In the genomic region with DNA sequence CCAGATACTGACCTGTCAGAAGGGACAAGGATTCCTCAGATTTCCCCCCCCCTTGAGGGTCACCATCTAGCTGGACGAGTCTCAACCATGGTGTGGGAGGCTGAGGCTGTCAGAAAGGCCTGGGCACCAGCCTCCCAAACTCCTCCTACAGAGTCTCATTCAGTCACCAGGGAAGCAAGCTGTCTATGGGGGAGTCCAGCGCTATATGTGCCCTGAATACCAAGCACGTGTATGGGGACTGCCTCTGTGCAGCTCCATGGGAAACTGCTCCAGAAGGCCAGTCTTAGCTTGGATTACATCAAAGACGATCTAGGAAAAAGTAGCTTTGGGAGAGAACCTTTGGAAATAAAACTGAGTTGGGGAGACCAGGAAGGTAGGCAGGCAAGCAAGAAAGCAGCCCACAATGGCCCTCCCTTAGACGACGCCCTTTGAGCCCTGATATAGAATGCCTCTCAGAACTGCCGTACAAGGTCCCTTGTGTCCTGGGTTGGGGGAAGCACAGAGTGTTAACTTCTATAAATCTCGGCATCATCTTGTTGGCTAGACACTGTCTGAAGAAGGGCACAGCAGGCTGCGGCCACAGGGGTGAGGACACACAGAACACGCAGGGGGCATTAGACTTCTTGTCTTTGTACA, we compare ENCODE assay signal across 12 mouse cellular contexts. TPM values are rescaled to one million over a fixed set of nuclear protein-coding genes. Genes with fewer than 3 reads are reported as not detected.
A peak's percentile ranks its signal among the peaks of the same experiment; 100 is the strongest.
DNase-seq lines count a peak whose midpoint lies in the region; ATAC-seq and TF ChIP-seq lines count a peak whose summit lies in the region.
"Had no signal": no experiment of that assay in that cellular context is flagged by ENCODE, and none has a peak within 500 bp of the region (broad histone marks: within the 10 kb centered on the region; RNA-seq: fewer than 3 reads in every experiment).

No protein-coding gene starts in this region.

- no peak overlapping the region for H3K9ac ChIP-seq in heart, postnatal 0 days (replicated peaks; ENCODE audit: low read depth, low read length)
- H3K9ac ChIP-seq in forebrain, postnatal 0 days = no peak overlapping the region
- H3K9ac ChIP-seq in intestine, postnatal 0 days (ENCODE audit: low read depth, low read length) = no peak overlapping the region
- no peak overlapping the region for H3K9ac ChIP-seq in neural tube, embryonic 14.5 days (replicated peaks; ENCODE audit: low read depth, low read length)
- H3K9ac ChIP-seq in liver, embryonic 11.5 days (ENCODE audit: low read depth, low read length) = no peak overlapping the region
- H3K9ac ChIP-seq: embryonic facial prominence, embryonic 15.5 days; limb, embryonic 15.5 days; lung, embryonic 15.5 days had no signal

- TF ChIP-seq CTCF in heart, postnatal 0 days (IDR thresholded peaks at IDR 0.05; ENCODE audit: low read depth) = no peak
- no peak for TF ChIP-seq CTCF in forebrain, postnatal 0 days (IDR thresholded peaks at IDR 0.05; ENCODE audit: low read depth)
- no peak for TF ChIP-seq CTCF in intestine, postnatal 0 days (IDR thresholded peaks at IDR 0.05; ENCODE audit: low read depth)

- no peaks in the 10 kb centered on the region for H3K9me3 ChIP-seq in heart, postnatal 0 days (replicated peaks; ENCODE audit: control insufficient read depth, low read length)
- no peaks in the 10 kb centered on the region for H3K9me3 ChIP-seq in forebrain, postnatal 0 days (ENCODE audit: low read length)
- no peaks in the 10 kb centered on the region for H3K9me3 ChIP-seq in intestine, postnatal 0 days (ENCODE audit: control insufficient read depth)
- H3K9me3 ChIP-seq in neural tube, embryonic 14.5 days (ENCODE audit: control insufficient read depth, low read length) = no peaks in the 10 kb centered on the region
- H3K9me3 ChIP-seq in liver, embryonic 11.5 days (ENCODE audit: control insufficient read depth, low read length) = no peaks in the 10 kb centered on the region
- H3K9me3 ChIP-seq: embryonic facial prominence, embryonic 15.5 days; limb, embryonic 15.5 days; lung, embryonic 15.5 days had no signal

- no peak for DNase-seq in heart, postnatal 0 days (ENCODE audit: low spot score)
- no peak for DNase-seq in heart, adult 18-20 months
- no peak for DNase-seq in forebrain, postnatal 0 days
- DNase-seq in liver, embryonic 11.5 days (ENCODE audit: low spot score) = no peak
- DNase-seq in spleen, postnatal 14 days (ENCODE audit: low spot score in 2 of 2) = no peak
- DNase-seq: right cerebral cortex, postnatal 4 days had no signal

- H3K4me1 ChIP-seq in heart, postnatal 0 days (ENCODE audit: control insufficient read depth, insufficient read depth) = peaks cover 43% of the 10 kb centered on the region
- H3K4me1 ChIP-seq in forebrain, postnatal 0 days (ENCODE audit: insufficient read depth) = peaks cover 8% of the 10 kb centered on the region; the same call in 1 of the 2 replicates
- peaks cover 15% of the 10 kb centered on the region for H3K4me1 ChIP-seq in intestine, postnatal 0 days (replicated peaks; ENCODE audit: control insufficient read depth, insufficient read depth, low read length)
- H3K4me1 ChIP-seq in neural tube, embryonic 14.5 days (ENCODE audit: control insufficient read depth, insufficient read depth, low read length) = peaks cover 43% of the 10 kb centered on the region
- H3K4me1 ChIP-seq in liver, embryonic 11.5 days (replicated peaks; ENCODE audit: control insufficient read depth, insufficient read depth, low read length) = peaks cover 24% of the 10 kb centered on the region

- 59% methylated on average over 10 of the region's 10 CpGs for WGBS in heart, postnatal 0 days
- WGBS in forebrain, postnatal 0 days = 63% methylated on average over 10 of the region's 10 CpGs
- WGBS in intestine, postnatal 0 days = 54% methylated on average over 10 of the region's 10 CpGs
- WGBS in neural tube, embryonic 14.5 days = 20% methylated on average over 10 of the region's 10 CpGs
- 69% methylated on average over 10 of the region's 10 CpGs for WGBS in liver, embryonic 11.5 days

- TF ChIP-seq EP300 in heart, postnatal 0 days (IDR thresholded peaks at IDR 0.05; ENCODE audit: low read depth) = no peak

- H3K4me2 ChIP-seq in heart, postnatal 0 days (ENCODE audit: low read depth, low read length) = no peak overlapping the region
- H3K4me2 ChIP-seq in forebrain, postnatal 0 days (ENCODE audit: low read depth) = no peak overlapping the region
- no peak overlapping the region for H3K4me2 ChIP-seq in intestine, postnatal 0 days (replicated peaks; ENCODE audit: low read depth)
- no peak overlapping the region for H3K4me2 ChIP-seq in neural tube, embryonic 14.5 days (ENCODE audit: low read depth, low read length)
- no peak overlapping the region for H3K4me2 ChIP-seq in liver, embryonic 11.5 days
- H3K4me2 ChIP-seq: embryonic facial prominence, embryonic 15.5 days; limb, embryonic 15.5 days; lung, embryonic 15.5 days had no signal

- no peaks in the 10 kb centered on the region for H3K36me3 ChIP-seq in heart, postnatal 0 days (replicated peaks; ENCODE audit: control insufficient read depth, insufficient read depth, low read length)
- H3K36me3 ChIP-seq in forebrain, postnatal 0 days (ENCODE audit: insufficient read depth) = no peaks in the 10 kb centered on the region
- H3K36me3 ChIP-seq in intestine, postnatal 0 days (ENCODE audit: control insufficient read depth, insufficient read depth) = no peaks in the 10 kb centered on the region
- no peaks in the 10 kb centered on the region for H3K36me3 ChIP-seq in neural tube, embryonic 14.5 days (ENCODE audit: control insufficient read depth, insufficient read depth, low read length)
- H3K36me3 ChIP-seq in liver, embryonic 11.5 days (ENCODE audit: control insufficient read depth, insufficient read depth, low read length) = no peaks in the 10 kb centered on the region
- H3K36me3 ChIP-seq: embryonic facial prominence, embryonic 15.5 days; lung, embryonic 15.5 days had no signal

- H3K4me3 ChIP-seq in heart, postnatal 0 days (ENCODE audit: low read depth, low read length) = no peak overlapping the region
- no peak overlapping the region for H3K4me3 ChIP-seq in forebrain, postnatal 0 days (ENCODE audit: low read depth, low read length)
- no peak overlapping the region for H3K4me3 ChIP-seq in intestine, postnatal 0 days (ENCODE audit: low read depth, low read length)
- H3K4me3 ChIP-seq in neural tube, embryonic 14.5 days (ENCODE audit: low read depth, low read length) = no peak overlapping the region
- no peak overlapping the region for H3K4me3 ChIP-seq in liver, embryonic 11.5 days (ENCODE audit: low read depth, low read length)
- H3K4me3 ChIP-seq: embryonic facial prominence, embryonic 15.5 days; limb, embryonic 15.5 days; lung, embryonic 15.5 days had no signal

- peak overlapping the region; percentile 77 for H3K27ac ChIP-seq in heart, postnatal 0 days (ENCODE audit: low read depth)
- H3K27ac ChIP-seq in forebrain, postnatal 0 days (ENCODE audit: low read depth, low read length) = no peak overlapping the region
- H3K27ac ChIP-seq in intestine, postnatal 0 days (ENCODE audit: low read depth, low read length) = peak overlapping the region; percentile 35; the same call in 1 of the 2 replicates
- H3K27ac ChIP-seq in neural tube, embryonic 14.5 days (ENCODE audit: low read depth, low read length) = 0 out of 2 replicates have a peak overlapping the region, but pooled peaks have one; percentile 28
- no peak overlapping the region for H3K27ac ChIP-seq in liver, embryonic 11.5 days (ENCODE audit: low read depth, low read length)
- H3K27ac ChIP-seq: embryonic facial prominence, embryonic 15.5 days; limb, embryonic 15.5 days; lung, embryonic 15.5 days had no signal

- no peaks in the 10 kb centered on the region for H3K27me3 ChIP-seq in heart, postnatal 0 days (ENCODE audit: control insufficient read depth, insufficient read depth, low read length)
- no peaks in the 10 kb centered on the region for H3K27me3 ChIP-seq in forebrain, postnatal 0 days (ENCODE audit: insufficient read depth, low read length)
- no peaks in the 10 kb centered on the region for H3K27me3 ChIP-seq in intestine, postnatal 0 days (replicated peaks; ENCODE audit: control insufficient read depth, insufficient read depth, low read length)
- H3K27me3 ChIP-seq in neural tube, embryonic 14.5 days (ENCODE audit: control insufficient read depth, insufficient read depth, low read length) = no peaks in the 10 kb centered on the region
- H3K27me3 ChIP-seq in liver, embryonic 11.5 days (replicated peaks; ENCODE audit: control insufficient read depth, insufficient read depth, low read length) = no peaks in the 10 kb centered on the region
- H3K27me3 ChIP-seq: embryonic facial prominence, embryonic 15.5 days; limb, embryonic 15.5 days; lung, embryonic 15.5 days had no signal

- no peak for ATAC-seq in heart, postnatal 0 days (ENCODE audit: insufficient read depth, low read depth)
- ATAC-seq in forebrain, postnatal 0 days = peak; percentile 66
- peak; percentile 66 for ATAC-seq in intestine, postnatal 0 days
- peak; percentile 49; the same call in 1 of the 2 replicates for ATAC-seq in neural tube, embryonic 14.5 days (ENCODE audit: low read depth)
- no peak for ATAC-seq in liver, embryonic 11.5 days (replicated peaks; ENCODE audit: low FRiP score)
- ATAC-seq: CD4-positive, CD25-positive, alpha-beta regulatory T cell, adult 4 months had no signal

RNA-seq across cellular contexts. Expression of gene Spsb4, which starts 40.4 kb away (rescaled TPM):
- 36.4 and 72.4 TPM in 2 replicates for total RNA-seq in heart, postnatal 0 days (2014; rRNA removed; ENCODE audit: low replicate concordance)
- 31.8 and 32.5 TPM in 2 replicates for polyA plus RNA-seq in heart, postnatal 0 days (2015; fragmentation: Nextera tagmentation; extraction: Ambion mirVana)
- 1 to 10 TPM; 2.1 to 3.9 TPM for total RNA-seq in heart, adult 18-20 months (2021)
- 22.7 and 28.3 TPM in 2 replicates for total RNA-seq in forebrain, postnatal 0 days (2014; rRNA removed)
- polyA plus RNA-seq in forebrain, postnatal 0 days (2015; fragmentation: Nextera tagmentation; extraction: Ambion mirVana) = 14.8 and 16.0 TPM in 2 replicates
- polyA plus RNA-seq in intestine, postnatal 0 days (2015; fragmentation: Nextera tagmentation; extraction: Ambion mirVana) = 23.4 and 25.0 TPM in 2 replicates
- polyA plus RNA-seq in neural tube, embryonic 14.5 days (2014; fragmentation: Nextera tagmentation; extraction: Ambion mirVana) = 22.9 and 29.7 TPM in 2 replicates
- 6.8 and 8.1 TPM in 2 replicates for polyA plus RNA-seq in liver, embryonic 11.5 days (2014; fragmentation: Nextera tagmentation; extraction: Ambion mirVana)
- polyA plus RNA-seq: CD4-positive, CD25-positive, alpha-beta regulatory T cell, adult 4 months had no signal

Comparison
In these comparisons a context has a peak if more than half of its experiments do, and no peak if none do; other contexts are left out.
1. ATAC-seq: peak in forebrain, postnatal 0 days (single experiment), intestine, postnatal 0 days (single experiment) and neural tube, embryonic 14.5 days (single experiment); none in heart, postnatal 0 days (single experiment) and liver, embryonic 11.5 days (single experiment).
2. H3K27ac ChIP-seq: peak in heart, postnatal 0 days (single experiment), intestine, postnatal 0 days (single experiment) and neural tube, embryonic 14.5 days (single experiment); none in forebrain, postnatal 0 days (single experiment) and liver, embryonic 11.5 days (single experiment).